Mouse (Mus musculus) lung, embryonic 16.5 days (tissue): Measurements from ENCODE around the gene Tmem14a. TPM values are rescaled to one million over a fixed set of nuclear protein-coding genes. Genes with fewer than 3 reads are reported as not detected.
A peak's percentile ranks its signal among the peaks of the same experiment; 100 is the strongest.
"Not testable (repeated sequence)": the region's sequence is repeated elsewhere in the genome, so short reads cannot be mapped to it uniquely, and the experiment has no call there.

Experiments
- ATAC-seq: fragments of 200-750 bp; cut with Nextera tagmentation; 2 replicates; pipeline ENCODE4 v1.8.0; 2017; ENCODE audit warnings: low read depth, mild to moderate bottlenecking, moderate library complexity
- H3K27ac ChIP-seq: fragments of 300-500 bp; sonication (generic); 2 replicates; pipeline ENCODE4 v1.5.1; 2014; ENCODE audit warnings: mild to moderate bottlenecking, control low read depth, low read length
- H3K27me3 ChIP-seq: fragments of 300-500 bp; sonication (generic); 2 replicates; pipeline ENCODE4 v1.6.1; 2014; ENCODE audit warnings: low read depth, low read length, mixed read lengths; ENCODE audit not compliant: control insufficient read depth, insufficient read depth
- H3K36me3 ChIP-seq: fragments of 300-500 bp; sonication (generic); 2 replicates; pipeline ENCODE4 v1.6.1; 2014; ENCODE audit warnings: low read length; ENCODE audit not compliant: control insufficient read depth, insufficient read depth
- H3K4me1 ChIP-seq: fragments of 300-500 bp; sonication (generic); replicated peaks from 2 replicates; pipeline ENCODE4 v1.6.1; 2014; ENCODE audit warnings: low read length, mixed read lengths; ENCODE audit not compliant: control insufficient read depth, insufficient read depth
- H3K4me2 ChIP-seq: fragments of 300-500 bp; sonication (generic); 2 replicates; pipeline ENCODE4 v1.6.1; 2014; ENCODE audit warnings: low read depth, low read length, control low read depth
- H3K4me3 ChIP-seq: fragments of 300-500 bp; sonication (generic); 2 replicates; pipeline ENCODE4 v1.5.1; 2014; ENCODE audit warnings: mild to moderate bottlenecking, low read length, control low read depth
- H3K9ac ChIP-seq: fragments of 300-500 bp; sonication (generic); 2 replicates; pipeline ENCODE4 v1.6.1; 2014; ENCODE audit warnings: low read length, control low read depth
- H3K9me3 ChIP-seq: fragments of 300-500 bp; sonication (generic); 2 replicates; pipeline ENCODE4 v1.6.1; 2016; ENCODE audit warnings: low read length; ENCODE audit not compliant: control insufficient read depth
- WGBS: fragments of 180-500 bp; shearing (Covaris S2); extraction: QIAGEN DNeasy Blood & Tissue Kit; methylation state at CpG from one replicate; pipeline ENCODE4 v1.1.7; 2014; 5-methylcytosine and 5-hydroxymethylcytosine counted together
- polyA plus RNA-seq: library from polyadenylated mRNA; unstranded; fragments of >200 nt; fragmentation: Nextera tagmentation; extraction: Ambion mirVana; gene quantifications from 2 replicates; pipeline ENCODE4 v1.2.1, GENCODE M21; 2015

Tmem14a gene
- 10.3 and 13.3 TPM in 2 replicates for polyA plus RNA-seq

DNA sequence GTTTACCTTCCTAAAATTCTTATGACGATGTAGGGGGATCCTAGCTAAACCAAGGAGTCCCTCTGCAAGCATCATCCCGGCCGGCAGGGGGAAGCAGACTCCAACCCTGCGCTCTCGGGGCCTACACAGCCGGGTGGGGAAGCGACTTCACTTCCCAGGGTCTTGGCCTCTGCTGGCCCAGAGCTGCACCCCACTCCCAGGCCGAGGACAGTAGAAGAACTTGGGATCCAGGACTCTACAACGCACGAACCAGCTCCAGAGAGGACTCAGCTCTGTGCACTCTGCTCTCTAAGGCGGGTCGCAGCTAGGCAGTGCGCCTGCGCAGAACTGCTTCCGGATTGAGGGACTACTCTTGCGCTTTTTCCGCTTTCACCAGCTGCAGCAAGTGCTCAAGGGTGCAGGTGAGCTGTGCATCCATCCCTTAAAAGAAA, at the start of gene Tmem14a:
Gene Tmem14a, plus strand, starts transcription at position 87 of the 431 bp plus-strand sequence.
- ATAC-seq = peak; percentile 92
- Histone ChIP-seq H3K27ac (peak within 1 kb of the TSS; percentile 54; the same call in 1 of the 2 replicates), H3K4me1 (no peaks in the 10 kb centered on the region), H3K9ac (peak within 1 kb of the TSS; percentile 83), H3K4me2 (peak within 1 kb of the TSS; percentile 71), H3K36me3 (no peaks in the 10 kb centered on the region), H3K27me3 (no peaks in the 10 kb centered on the region), H3K9me3 (no peaks in the 10 kb centered on the region), H3K4me3 (peak within 1 kb of the TSS; percentile 63)
- under 1% methylated on average over 17 of the region's 17 CpGs for WGBS

DNA sequence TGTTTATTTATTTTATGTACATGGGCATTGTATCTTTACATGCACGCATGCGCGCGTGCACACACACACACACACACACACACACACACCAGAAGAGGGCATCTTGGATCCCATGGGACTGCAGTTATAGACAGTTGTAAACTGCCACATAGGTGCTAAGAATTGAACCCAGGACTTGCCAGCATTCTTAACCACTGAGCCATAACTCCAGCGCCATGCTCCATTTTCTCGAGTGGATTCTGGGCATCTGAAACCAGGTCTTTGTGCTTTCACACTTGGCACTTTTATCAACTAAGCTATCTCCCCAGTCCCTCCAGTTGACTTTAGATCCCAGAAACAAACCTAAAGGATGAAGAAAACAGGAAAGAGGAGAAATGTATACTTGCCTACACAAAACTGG, 33.2 kb upstream of the Tmem14a start:
- Histone ChIP-seq H3K9ac (no peak overlapping the region), H3K27ac (no peak overlapping the region), H3K4me3 (no peak overlapping the region), H3K27me3 (no peaks in the 10 kb centered on the region), H3K36me3 (no peaks in the 10 kb centered on the region), H3K9me3 (no peaks in the 10 kb centered on the region), H3K4me1 (no peaks in the 10 kb centered on the region), H3K4me2 (no peak overlapping the region)
- ATAC-seq = no peak
- 92% methylated on average over 6 of the region's 6 CpGs for WGBS

DNA sequence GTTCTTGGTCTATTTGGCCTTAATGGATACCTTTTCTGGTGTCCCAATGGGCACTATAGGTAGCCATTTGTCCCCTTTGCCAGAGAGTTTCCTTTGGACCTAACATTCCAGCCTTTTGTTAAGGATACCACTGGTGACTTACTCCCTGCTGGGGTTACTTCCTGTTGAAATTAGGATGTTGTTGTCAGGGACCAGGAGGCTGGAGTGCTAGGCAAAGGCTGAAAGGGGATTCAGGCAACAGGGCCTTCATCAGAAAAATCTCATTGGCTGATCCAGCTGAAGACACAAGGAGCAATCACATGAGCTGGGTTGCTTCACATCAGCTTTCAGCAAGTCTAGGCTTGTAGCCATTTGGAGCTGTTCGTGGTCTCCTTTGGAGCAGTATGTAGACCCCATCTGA, 12.1 kb upstream of the Tmem14a start:
- Histone ChIP-seq H3K27ac (no peak overlapping the region), H3K4me1 (no peaks in the 10 kb centered on the region), H3K27me3 (no peaks in the 10 kb centered on the region), H3K9me3 (no peaks in the 10 kb centered on the region), H3K4me2 (no peak overlapping the region), H3K36me3 (no peaks in the 10 kb centered on the region), H3K9ac (no peak overlapping the region), H3K4me3 (no peak overlapping the region)
- ATAC-seq = no peak
- 74% methylated on average over 1 of the region's 1 CpGs for WGBS

DNA sequence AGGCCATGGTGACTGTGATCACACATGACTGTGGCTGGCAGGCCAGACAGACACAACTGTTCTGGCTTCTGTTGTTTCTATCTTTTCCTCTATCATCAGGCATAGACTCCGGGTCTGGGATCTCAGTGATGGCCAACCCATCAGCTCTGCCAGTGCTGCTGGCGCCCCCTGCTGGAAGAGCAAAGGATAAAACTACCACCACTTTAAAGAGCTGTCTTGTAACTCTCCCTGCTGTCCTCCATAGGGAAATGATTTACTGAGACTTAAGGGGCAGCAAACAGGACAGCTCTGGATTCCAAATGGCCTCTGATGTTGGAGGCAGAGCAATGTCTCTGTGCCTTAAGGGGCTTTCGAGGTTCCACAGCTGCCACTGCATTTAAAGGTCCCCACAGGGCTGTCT, 4.8 kb upstream of the Tmem14a start:
- not testable (repeated sequence) for H3K27me3 ChIP-seq, H3K4me2 ChIP-seq, ATAC-seq, H3K9ac ChIP-seq, H3K9me3 ChIP-seq, H3K27ac ChIP-seq, H3K36me3 ChIP-seq, H3K4me1 ChIP-seq, H3K4me3 ChIP-seq
- 38% methylated on average over 2 of the region's 3 CpGs for WGBS

- H3K27me3 ChIP-seq, H3K36me3 ChIP-seq, H3K27ac ChIP-seq, H3K4me2 ChIP-seq, ATAC-seq, H3K9me3 ChIP-seq, H3K9ac ChIP-seq, H3K4me3 ChIP-seq, H3K4me1 ChIP-seq: not testable (repeated sequence)
- WGBS = 66% methylated on average over 6 of the region's 6 CpGs
Observed at GRCm38 (mm10) chr1:21213991-21214692, 4.2 kb upstream of the Tmem14a start.

DNA sequence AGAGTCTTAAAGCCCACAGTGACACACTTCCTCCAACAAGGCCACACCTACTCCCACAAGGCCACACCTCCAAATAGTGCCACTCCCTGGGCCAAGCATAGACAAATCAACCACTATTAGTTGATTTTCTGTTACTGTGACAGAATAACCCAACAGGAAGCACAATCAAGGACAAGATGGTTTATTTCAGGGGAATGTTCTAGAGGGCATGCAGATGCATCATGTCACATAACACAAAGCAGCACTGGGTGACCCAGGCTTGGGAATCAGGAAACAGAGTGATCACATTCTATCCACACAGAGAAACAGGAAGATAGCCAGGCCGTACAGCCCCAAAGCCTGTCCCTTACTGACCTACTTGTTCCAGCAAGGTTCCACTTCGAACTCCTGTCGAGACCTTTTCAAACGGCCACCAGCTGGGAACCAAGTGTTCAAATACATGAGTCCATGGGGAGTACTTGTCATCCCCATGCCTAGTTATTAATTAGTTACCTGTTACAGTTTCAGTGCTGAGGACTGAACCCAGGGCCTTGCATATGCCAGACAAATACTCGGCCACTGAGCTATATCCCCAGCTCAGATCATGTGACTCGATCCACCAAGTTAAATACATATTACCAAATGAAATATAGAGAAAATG, 9.5 kb downstream of the Tmem14a start:
- Histone ChIP-seq H3K9ac (no peak overlapping the region), H3K4me3 (no peak overlapping the region), H3K4me1 (no peaks in the 10 kb centered on the region), H3K36me3 (no peaks in the 10 kb centered on the region), H3K27ac (no peak overlapping the region), H3K4me2 (no peak overlapping the region), H3K9me3 (no peaks in the 10 kb centered on the region), H3K27me3 (no peaks in the 10 kb centered on the region)
- WGBS = 84% methylated on average over 6 of the region's 6 CpGs
- no peak; the same call in 1 of the 2 replicates for ATAC-seq

- H3K9me3 ChIP-seq, H3K4me2 ChIP-seq, H3K9ac ChIP-seq, H3K4me3 ChIP-seq, H3K27me3 ChIP-seq, ATAC-seq, H3K4me1 ChIP-seq, H3K36me3 ChIP-seq, H3K27ac ChIP-seq: not testable (repeated sequence)
- 65% methylated on average over 15 of the region's 15 CpGs for WGBS
Observed at GRCm38 (mm10) chr1:21228740-21229722, 10.7 kb downstream of the Tmem14a start.

- H3K9me3 ChIP-seq = no peaks in the 10 kb centered on the region
- no peaks in the 10 kb centered on the region for H3K27me3 ChIP-seq
- WGBS = 64% methylated on average over 2 of the region's 2 CpGs
- no peak overlapping the region for H3K9ac ChIP-seq
- no peak overlapping the region for H3K27ac ChIP-seq
- ATAC-seq = no peak
- no peaks in the 10 kb centered on the region for H3K4me1 ChIP-seq
- no peak overlapping the region for H3K4me3 ChIP-seq
- H3K36me3 ChIP-seq = no peaks in the 10 kb centered on the region
- H3K4me2 ChIP-seq = no peak overlapping the region
Observed at GRCm38 (mm10) chr1:21230376-21230775, 12.0 kb downstream of the Tmem14a start.
